Mouse (Mus musculus): ENCODE results near the gene Prtg.

The Prtg gene

GRCm38 (mm10) chr9:72809077-72809476, 2.4 kb downstream of the Prtg start:
- no peak for DNase-seq (ENCODE audit: extremely low spot score, low read depth, low spot score)

GRCm38 (mm10) chr9:72810607-72811006, 3.9 kb downstream of the Prtg start:
- no peak for DNase-seq (ENCODE audit: extremely low spot score, low read depth, low spot score)

GRCm38 (mm10) chr9:72812091-72812490, 5.4 kb downstream of the Prtg start:
- DNase-seq (ENCODE audit: extremely low spot score, low read depth, low spot score): no peak

- DNase-seq (ENCODE audit: extremely low spot score, low read depth, low spot score): no peak
These were observed 6.2 kb downstream of the Prtg start for GRCm38 (mm10) chr9:72812594-72813570.

- DNase-seq (ENCODE audit: extremely low spot score, low read depth, low spot score): no peak
These were observed 18.8 kb downstream of the Prtg start for GRCm38 (mm10) chr9:72825511-72825910.

GRCm38 (mm10) chr9:72825976-72826375, 19.3 kb downstream of the Prtg start:
- no peak for DNase-seq (ENCODE audit: extremely low spot score, low read depth, low spot score)

- no peak for DNase-seq (ENCODE audit: extremely low spot score, low read depth, low spot score)
These were observed 22.1 kb downstream of the Prtg start for GRCm38 (mm10) chr9:72828616-72829257.

GRCm38 (mm10) chr9:72833992-72834696, 27.5 kb downstream of the Prtg start:
- no peak for DNase-seq (ENCODE audit: extremely low spot score, low read depth, low spot score)

- no peak for DNase-seq (ENCODE audit: extremely low spot score, low read depth, low spot score)
These were observed 28.3 kb downstream of the Prtg start for GRCm38 (mm10) chr9:72835007-72835406.

- peak; percentile 57 for DNase-seq (ENCODE audit: extremely low spot score, low read depth, low spot score)
These were observed 30.2 kb downstream of the Prtg start for GRCm38 (mm10) chr9:72836708-72837495.

GRCm38 (mm10) chr9:72837598-72838160, 31.0 kb downstream of the Prtg start:
- DNase-seq (ENCODE audit: extremely low spot score, low read depth, low spot score): no peak

- DNase-seq (ENCODE audit: extremely low spot score, low read depth, low spot score): no peak
These were observed 31.6 kb downstream of the Prtg start for GRCm38 (mm10) chr9:72838256-72838655.

GRCm38 (mm10) chr9:72839346-72839990, 32.8 kb downstream of the Prtg start:
- DNase-seq (ENCODE audit: extremely low spot score, low read depth, low spot score): no peak

GRCm38 (mm10) chr9:72844496-72844895, 37.8 kb downstream of the Prtg start:
- no peak for DNase-seq (ENCODE audit: extremely low spot score, low read depth, low spot score)

GRCm38 (mm10) chr9:72846160-72846559, 39.5 kb downstream of the Prtg start:
- no peak for DNase-seq (ENCODE audit: extremely low spot score, low read depth, low spot score)

GRCm38 (mm10) chr9:72851541-72851940, 44.9 kb downstream of the Prtg start:
- no peak for DNase-seq (ENCODE audit: extremely low spot score, low read depth, low spot score)

GRCm38 (mm10) chr9:72851979-72852378, 45.3 kb downstream of the Prtg start:
- no peak for DNase-seq (ENCODE audit: extremely low spot score, low read depth, low spot score)

- no peak for DNase-seq (ENCODE audit: extremely low spot score, low read depth, low spot score)
These were observed 47.1 kb downstream of the Prtg start for GRCm38 (mm10) chr9:72853681-72854190.

GRCm38 (mm10) chr9:72856721-72857120, 50.0 kb downstream of the Prtg start:
- no peak for DNase-seq (ENCODE audit: extremely low spot score, low read depth, low spot score)

GRCm38 (mm10) chr9:72860764-72861163, 54.1 kb downstream of the Prtg start:
- no peak for DNase-seq (ENCODE audit: extremely low spot score, low read depth, low spot score)
